Mouse (Mus musculus): ENCODE data around the gene Inhbe. TPM values are rescaled to one million over a fixed set of nuclear protein-coding genes. Genes with fewer than 3 reads are reported as not detected.

Inhbe gene
- polyA plus RNA-seq, 1 experiment from 2014 or later: 0.09 TPM

DNA sequence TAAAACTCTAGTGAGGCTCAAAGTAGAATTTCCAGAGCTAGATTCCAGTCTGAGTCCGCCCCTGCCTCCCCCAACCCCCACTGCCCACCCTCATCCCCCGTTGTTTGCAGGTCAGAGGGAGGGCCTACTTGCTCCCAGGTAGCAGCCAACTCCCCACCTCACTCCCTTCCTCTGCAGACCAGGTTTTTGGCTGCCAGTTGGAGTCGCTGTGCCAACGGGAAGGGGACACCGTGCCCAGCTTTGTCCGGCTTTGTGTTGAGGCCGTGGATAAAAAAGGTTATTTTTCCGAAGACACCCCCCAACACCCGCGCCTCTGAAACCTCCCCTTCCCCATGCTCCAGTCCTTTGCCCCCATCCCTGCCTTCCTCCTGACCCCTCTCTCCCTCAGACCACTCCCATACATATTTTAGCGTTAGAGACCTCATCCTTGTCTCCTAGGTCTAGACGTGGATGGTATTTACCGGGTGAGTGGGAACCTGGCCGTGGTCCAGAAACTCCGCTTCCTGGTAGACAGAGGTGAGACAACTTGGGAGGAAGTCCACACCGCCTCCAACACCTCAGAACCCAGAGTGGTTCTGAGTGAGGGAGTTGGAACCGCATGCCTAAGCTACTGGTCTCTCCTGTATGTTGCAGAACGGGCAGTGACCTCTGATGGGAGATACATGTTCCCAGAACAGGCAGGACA is 26.6 kb downstream of the Inhbe start:
- ATAC-seq (ENCODE audit: low read depth): no peak
- Histone ChIP-seq H3K4me3 (ENCODE audit: low read depth, low read length) (no peak overlapping the region), H3K9me3 (ENCODE audit: control insufficient read depth, low read length) (no peaks in the 10 kb centered on the region), H3K4me1 (ENCODE audit: control insufficient read depth, insufficient read depth, low read length) (peaks cover 10% of the 10 kb centered on the region; the same call in 1 of the 2 replicates), H3K4me2 (ENCODE audit: low read depth, low read length) (no peak overlapping the region), H3K27me3 (ENCODE audit: control insufficient read depth, insufficient read depth, low read length) (peaks cover 26% of the 10 kb centered on the region), H3K9ac (replicated peaks; ENCODE audit: low read depth, low read length) (no peak overlapping the region), H3K27ac (ENCODE audit: low read depth, low read length) (no peak overlapping the region), H3K36me3 (ENCODE audit: control insufficient read depth, insufficient read depth, low read length) (no peaks in the 10 kb centered on the region)
- whole genome bisulfite sequencing: 52% methylated on average over 18 of the region's 18 CpGs

DNA sequence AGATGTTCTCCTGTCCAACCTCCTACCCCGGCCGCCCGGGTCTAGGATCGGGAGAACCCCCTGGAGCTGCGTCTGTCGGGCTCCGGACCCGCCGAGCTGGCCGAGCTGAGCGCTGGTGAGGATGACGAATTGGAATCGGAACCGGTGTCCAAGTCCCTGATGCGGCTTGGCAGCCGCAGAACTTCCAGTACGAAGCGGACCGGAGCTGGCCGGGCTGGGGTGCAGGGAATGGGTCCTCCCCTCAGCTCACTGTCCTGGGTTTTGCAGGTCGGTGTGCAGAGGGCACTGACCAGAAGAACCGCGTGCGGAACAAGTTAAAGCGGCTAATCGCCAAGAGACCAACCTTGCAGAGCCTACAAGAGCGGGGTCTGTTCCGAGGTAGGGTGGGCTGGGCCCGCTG is 27.4 kb downstream of the Inhbe start:
- Histone ChIP-seq H3K27me3 (ENCODE audit: control insufficient read depth, insufficient read depth, low read length) (peaks cover 26% of the 10 kb centered on the region), H3K9ac (replicated peaks; ENCODE audit: low read depth, low read length) (0 out of 2 replicates have a peak overlapping the region, but pooled peaks have one; percentile 28), H3K4me1 (ENCODE audit: control insufficient read depth, insufficient read depth, low read length) (peaks cover 10% of the 10 kb centered on the region; the same call in 1 of the 2 replicates), H3K27ac (ENCODE audit: low read depth, low read length) (no peak overlapping the region), H3K4me2 (ENCODE audit: low read depth, low read length) (peak overlapping the region; percentile 49; the same call in 1 of the 2 replicates), H3K9me3 (ENCODE audit: control insufficient read depth, low read length) (no peaks in the 10 kb centered on the region), H3K36me3 (ENCODE audit: control insufficient read depth, insufficient read depth, low read length) (no peaks in the 10 kb centered on the region), H3K4me3 (ENCODE audit: low read depth, low read length) (peak overlapping the region; percentile 24)
- WGBS: 5% methylated on average over 29 of the region's 29 CpGs
- no peak for ATAC-seq (ENCODE audit: low read depth)

DNA sequence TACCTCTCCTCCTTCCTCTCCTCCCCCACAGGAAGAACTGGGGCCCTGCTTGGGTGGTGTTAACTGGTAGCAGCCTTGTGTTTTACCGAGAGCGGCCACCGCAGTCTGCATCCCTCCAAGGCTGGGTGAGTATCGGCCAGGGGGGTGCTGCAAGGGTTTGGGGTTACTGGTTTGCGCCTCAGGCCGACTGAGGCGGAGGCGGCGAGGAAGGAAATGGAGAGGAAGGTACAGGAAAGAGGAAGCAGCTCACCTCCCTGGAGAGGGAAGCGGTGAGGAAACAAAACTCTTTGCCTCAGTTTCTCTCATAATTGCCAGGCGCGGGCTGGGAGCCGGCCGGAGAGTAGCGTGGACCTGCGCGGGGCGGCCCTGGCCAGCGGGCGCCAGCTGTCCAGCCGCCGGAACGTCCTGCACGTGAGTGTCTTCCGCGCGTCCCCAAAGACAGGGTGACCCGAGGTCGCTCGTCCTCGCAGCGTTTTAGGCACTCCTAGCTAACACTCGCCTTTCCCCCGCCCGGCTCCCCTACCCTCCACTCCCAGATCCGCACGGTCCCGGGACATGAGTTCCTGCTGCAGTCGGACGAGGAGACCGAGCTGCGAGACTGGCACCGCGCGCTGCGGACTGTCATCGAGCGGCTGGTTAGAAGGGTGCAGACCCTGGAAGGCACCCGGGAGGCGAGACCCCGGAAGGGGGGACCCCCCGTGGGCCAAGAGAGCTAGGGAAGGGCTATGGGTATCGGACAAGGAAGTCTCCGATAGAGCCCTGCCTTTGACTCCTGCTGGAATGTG is 28.0 kb downstream of the Inhbe start:
- peak overlapping the region; percentile 24 for H3K4me3 ChIP-seq (ENCODE audit: low read depth, low read length)
- ATAC-seq (ENCODE audit: low read depth): no peak; the same call in 1 of the 2 replicates
- H3K4me1 ChIP-seq (ENCODE audit: control insufficient read depth, insufficient read depth, low read length): peaks cover 10% of the 10 kb centered on the region; the same call in 1 of the 2 replicates
- 2% methylated on average over 51 of the region's 54 CpGs for WGBS
- peak overlapping the region; percentile 49 for H3K4me2 ChIP-seq (ENCODE audit: low read depth, low read length)
- H3K9ac ChIP-seq (replicated peaks; ENCODE audit: low read depth, low read length): 0 out of 2 replicates have a peak overlapping the region, but pooled peaks have one; percentile 28
- H3K36me3 ChIP-seq (ENCODE audit: control insufficient read depth, insufficient read depth, low read length): no peaks in the 10 kb centered on the region
- H3K9me3 ChIP-seq (ENCODE audit: control insufficient read depth, low read length): no peaks in the 10 kb centered on the region
- no peak overlapping the region for H3K27ac ChIP-seq (ENCODE audit: low read depth, low read length)
- H3K27me3 ChIP-seq (ENCODE audit: control insufficient read depth, insufficient read depth, low read length): peaks cover 26% of the 10 kb centered on the region

DNA sequence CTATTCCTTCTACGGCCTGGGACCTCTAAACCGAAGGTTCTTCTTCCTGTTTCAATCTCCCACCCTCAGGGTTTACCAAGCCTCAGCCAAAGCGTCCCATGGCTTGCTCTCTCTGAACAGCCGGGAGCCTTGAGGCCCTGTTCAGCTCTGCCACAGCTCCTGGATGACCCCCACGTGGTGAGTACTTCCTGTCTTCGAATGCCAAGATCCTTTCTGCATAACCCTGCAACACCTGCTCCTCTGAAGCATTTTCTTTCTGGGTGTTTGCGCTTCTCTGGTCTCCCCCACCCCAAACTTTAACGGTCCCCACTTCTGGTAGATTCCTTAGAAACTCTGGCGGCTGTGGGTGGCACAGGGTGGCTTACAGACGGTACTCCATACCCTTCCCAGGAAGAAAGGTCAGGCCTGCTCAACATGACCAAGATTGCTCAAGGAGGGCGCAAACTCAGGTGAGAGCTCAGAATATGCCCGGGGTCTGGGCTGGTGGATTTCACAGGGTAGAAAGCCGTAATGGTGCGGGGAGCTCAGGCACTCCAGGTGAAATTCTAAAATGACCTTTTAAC is 28.7 kb downstream of the Inhbe start:
- H3K4me2 ChIP-seq (ENCODE audit: low read depth, low read length): no peak overlapping the region; the same call in 1 of the 2 replicates
- no peak for ATAC-seq (ENCODE audit: low read depth)
- 19% methylated on average over 14 of the region's 14 CpGs for WGBS
- H3K27ac ChIP-seq (ENCODE audit: low read depth, low read length): no peak overlapping the region
- peaks cover 26% of the 10 kb centered on the region for H3K27me3 ChIP-seq (ENCODE audit: control insufficient read depth, insufficient read depth, low read length)
- peaks cover 10% of the 10 kb centered on the region; the same call in 1 of the 2 replicates for H3K4me1 ChIP-seq (ENCODE audit: control insufficient read depth, insufficient read depth, low read length)
- no peak overlapping the region for H3K9ac ChIP-seq (replicated peaks; ENCODE audit: low read depth, low read length)
- H3K36me3 ChIP-seq (ENCODE audit: control insufficient read depth, insufficient read depth, low read length): no peaks in the 10 kb centered on the region
- H3K4me3 ChIP-seq (ENCODE audit: low read depth, low read length): peak overlapping the region; percentile 24; the same call in 1 of the 2 replicates
- no peaks in the 10 kb centered on the region for H3K9me3 ChIP-seq (ENCODE audit: control insufficient read depth, low read length)

DNA sequence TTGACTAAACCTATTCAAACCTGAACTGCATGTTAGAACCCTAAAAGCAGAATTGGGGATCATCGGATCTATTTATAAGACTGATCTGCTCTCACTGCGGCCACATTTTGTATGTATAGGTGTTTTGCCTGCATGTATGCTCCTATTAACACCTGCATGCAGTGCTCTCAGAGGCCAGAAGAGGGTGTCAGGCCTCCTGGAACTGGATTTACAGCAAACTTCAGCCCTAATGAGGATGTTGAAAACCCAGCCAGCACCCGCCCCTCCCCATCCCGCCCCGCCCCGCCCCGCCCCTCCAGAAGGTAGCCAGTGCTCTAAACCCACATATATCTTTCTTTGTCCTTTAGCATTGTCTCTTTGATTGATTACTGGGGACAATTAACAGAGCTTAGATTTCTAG is 29.7 kb downstream of the Inhbe start:
- no peak for ATAC-seq (ENCODE audit: low read depth)
- no peak overlapping the region for H3K9ac ChIP-seq (replicated peaks; ENCODE audit: low read depth, low read length)
- no peak overlapping the region for H3K4me3 ChIP-seq (ENCODE audit: low read depth, low read length)
- WGBS: 13% methylated on average over 7 of the region's 7 CpGs
- peaks cover 26% of the 10 kb centered on the region for H3K27me3 ChIP-seq (ENCODE audit: control insufficient read depth, insufficient read depth, low read length)
- H3K9me3 ChIP-seq (ENCODE audit: control insufficient read depth, low read length): no peaks in the 10 kb centered on the region
- no peaks in the 10 kb centered on the region for H3K36me3 ChIP-seq (ENCODE audit: control insufficient read depth, insufficient read depth, low read length)
- H3K4me2 ChIP-seq (ENCODE audit: low read depth, low read length): no peak overlapping the region
- no peak overlapping the region for H3K27ac ChIP-seq (ENCODE audit: low read depth, low read length)
- peaks cover 10% of the 10 kb centered on the region; the same call in 1 of the 2 replicates for H3K4me1 ChIP-seq (ENCODE audit: control insufficient read depth, insufficient read depth, low read length)

DNA sequence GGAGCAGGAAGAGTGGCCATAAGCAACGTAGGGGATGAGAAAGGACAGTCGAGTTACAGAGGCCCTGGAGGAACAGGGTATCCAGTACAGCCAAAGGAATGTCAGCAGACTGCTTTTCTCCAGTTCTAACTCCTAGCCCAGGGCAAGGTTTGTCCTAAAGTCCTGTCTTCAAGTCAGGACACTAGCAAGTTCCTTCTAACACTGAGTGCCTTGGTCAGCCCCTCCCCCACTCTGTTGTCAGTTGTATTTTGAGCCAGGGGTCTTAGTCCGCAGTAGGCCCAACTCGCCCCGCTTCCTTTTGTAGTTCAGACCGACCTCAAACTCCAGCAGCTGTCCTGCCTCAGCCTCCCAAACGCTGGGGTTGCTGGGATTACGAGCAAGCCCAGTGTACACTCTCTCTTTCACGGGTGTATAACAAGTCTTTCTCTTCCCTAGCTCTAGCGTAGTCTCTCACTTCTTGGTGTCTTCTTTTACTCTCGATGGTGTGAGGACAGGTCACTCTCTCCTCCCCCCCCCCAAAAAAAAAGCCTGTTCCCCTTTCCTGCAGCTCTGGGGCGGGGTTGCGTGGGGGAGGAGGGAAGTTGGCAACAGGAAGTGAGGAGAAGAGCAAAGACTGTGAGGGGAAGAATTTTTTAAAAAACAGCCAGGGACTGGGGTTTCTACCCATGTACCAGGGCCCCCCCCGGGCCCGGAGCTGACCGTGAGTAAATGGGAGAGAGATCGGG is 30.9 kb downstream of the Inhbe start:
- WGBS: 78% methylated on average over 17 of the region's 17 CpGs
- no peak for ATAC-seq (ENCODE audit: low read depth)
- H3K9me3 ChIP-seq (ENCODE audit: control insufficient read depth, low read length): no peaks in the 10 kb centered on the region
- no peak overlapping the region for H3K4me2 ChIP-seq (ENCODE audit: low read depth, low read length)
- no peak overlapping the region for H3K4me3 ChIP-seq (ENCODE audit: low read depth, low read length)
- H3K4me1 ChIP-seq (ENCODE audit: control insufficient read depth, insufficient read depth, low read length): peaks cover 10% of the 10 kb centered on the region; the same call in 1 of the 2 replicates
- no peak overlapping the region for H3K9ac ChIP-seq (replicated peaks; ENCODE audit: low read depth, low read length)
- H3K36me3 ChIP-seq (ENCODE audit: control insufficient read depth, insufficient read depth, low read length): no peaks in the 10 kb centered on the region
- peaks cover 26% of the 10 kb centered on the region for H3K27me3 ChIP-seq (ENCODE audit: control insufficient read depth, insufficient read depth, low read length)
- no peak overlapping the region for H3K27ac ChIP-seq (ENCODE audit: low read depth, low read length)

DNA sequence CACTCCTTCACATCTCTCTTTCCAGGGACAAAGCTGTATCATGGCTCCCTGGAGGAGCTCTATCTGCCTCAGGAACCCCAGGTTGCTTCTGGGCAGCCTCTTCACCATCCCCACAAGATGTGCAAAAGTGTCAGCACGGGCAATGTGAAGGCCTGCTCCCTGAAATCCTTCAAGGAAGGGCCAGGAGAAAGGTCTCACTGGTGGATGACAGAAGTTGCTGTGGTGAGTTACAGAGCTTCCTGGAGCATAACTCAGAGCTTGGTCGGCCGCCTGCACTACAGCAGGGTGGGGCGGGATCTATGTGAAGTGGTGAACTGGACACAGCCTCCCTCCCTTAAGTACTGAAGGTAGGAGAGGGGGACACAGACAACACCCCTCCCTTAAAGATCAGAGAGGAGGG is 31.5 kb downstream of the Inhbe start:
- H3K4me1 ChIP-seq (ENCODE audit: control insufficient read depth, insufficient read depth, low read length): peaks cover 10% of the 10 kb centered on the region; the same call in 1 of the 2 replicates
- H3K9ac ChIP-seq (replicated peaks; ENCODE audit: low read depth, low read length): no peak overlapping the region
- no peaks in the 10 kb centered on the region for H3K36me3 ChIP-seq (ENCODE audit: control insufficient read depth, insufficient read depth, low read length)
- ATAC-seq (ENCODE audit: low read depth): no peak
- no peaks in the 10 kb centered on the region for H3K9me3 ChIP-seq (ENCODE audit: control insufficient read depth, low read length)
- peaks cover 26% of the 10 kb centered on the region for H3K27me3 ChIP-seq (ENCODE audit: control insufficient read depth, insufficient read depth, low read length)
- H3K4me3 ChIP-seq (ENCODE audit: low read depth, low read length): no peak overlapping the region
- no peak overlapping the region for H3K4me2 ChIP-seq (ENCODE audit: low read depth, low read length)
- WGBS: 82% methylated on average over 4 of the region's 4 CpGs
- no peak overlapping the region for H3K27ac ChIP-seq (ENCODE audit: low read depth, low read length)

DNA sequence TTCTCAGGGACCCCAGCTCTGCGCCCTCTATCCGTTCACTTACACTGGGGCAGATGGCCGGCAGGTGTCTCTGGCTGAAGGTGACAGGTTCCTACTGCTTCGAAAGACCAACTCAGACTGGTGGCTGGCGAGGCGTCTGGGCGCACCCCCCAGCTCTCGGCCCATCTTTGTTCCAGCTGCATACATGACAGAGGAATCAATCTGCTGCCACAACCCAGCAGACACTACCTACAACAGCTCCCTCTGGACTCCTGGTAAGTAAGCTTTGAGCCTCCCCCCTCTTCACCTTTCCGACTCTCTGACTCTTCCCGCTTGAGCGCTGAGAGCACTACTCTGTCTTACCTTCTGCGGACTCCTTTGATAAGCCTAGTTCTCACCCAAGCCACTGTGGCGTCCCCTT is 32.0 kb downstream of the Inhbe start:
- H3K4me3 ChIP-seq (ENCODE audit: low read depth, low read length): no peak overlapping the region
- no peaks in the 10 kb centered on the region for H3K9me3 ChIP-seq (ENCODE audit: control insufficient read depth, low read length)
- H3K27me3 ChIP-seq (ENCODE audit: control insufficient read depth, insufficient read depth, low read length): peaks cover 23% of the 10 kb centered on the region
- WGBS: 74% methylated on average over 13 of the region's 13 CpGs
- no peaks in the 10 kb centered on the region for H3K36me3 ChIP-seq (ENCODE audit: control insufficient read depth, insufficient read depth, low read length)
- H3K27ac ChIP-seq (ENCODE audit: low read depth, low read length): no peak overlapping the region
- no peak for ATAC-seq (ENCODE audit: low read depth)
- peaks cover 10% of the 10 kb centered on the region; the same call in 1 of the 2 replicates for H3K4me1 ChIP-seq (ENCODE audit: control insufficient read depth, insufficient read depth, low read length)
- H3K9ac ChIP-seq (replicated peaks; ENCODE audit: low read depth, low read length): no peak overlapping the region
- no peak overlapping the region for H3K4me2 ChIP-seq (ENCODE audit: low read depth, low read length)

All from neural tube, embryonic 14.5 days (tissue).